Mouse (Mus musculus) heart, postnatal 0 days (tissue): ENCODE results near the gene Adcy1.

Experiments used
- CTCF ChIP-seq: IDR thresholded peaks from 2 replicates; pipeline ENCODE4 v1.5.1; 2016; ENCODE audit warnings: antibody characterized with exemption, control low read depth, low read depth
- EP300 ChIP-seq: IDR thresholded peaks from 2 replicates; pipeline ENCODE4 v1.6.1; 2016; ENCODE audit warnings: antibody characterized with exemption, low read depth

GRCm38 (mm10) chr11:7212126-7212798 is 149.0 kb downstream of the Adcy1 start:
- no peak for TF ChIP-seq CTCF
- no peak for TF ChIP-seq EP300
